Comparison of ENCODE assay signal across 27 mouse cellular contexts in genomic region chr9:37540226-37540625, GRCm38 (mm10). TPM values are rescaled to one million over a fixed set of nuclear protein-coding genes. Genes with fewer than 3 reads are reported as not detected.
DNase-seq lines count a peak whose midpoint lies in the region; ATAC-seq and TF ChIP-seq lines count a peak whose summit lies in the region.
"Had no signal": no experiment of that assay in that cellular context is flagged by ENCODE, and none has a peak within 500 bp of the region (broad histone marks: within the 10 kb centered on the region; RNA-seq: fewer than 3 reads in every experiment).

No protein-coding gene starts in this region.

- no peak for TF ChIP-seq CTCF in gastrocnemius, adult 2 months (IDR thresholded peaks at IDR 0.05)
- no peak for TF ChIP-seq CTCF in layer of hippocampus, adult 2 months (conservative IDR thresholded peaks at IDR 0.05)
- TF ChIP-seq CTCF in lung, postnatal 0 days (IDR thresholded peaks at IDR 0.05), result no peak

- no peaks in the 10 kb centered on the region for H3K27me3 ChIP-seq in lung, postnatal 0 days (replicated peaks; ENCODE audit: insufficient read depth, low read length)

- DNase-seq in gastrocnemius, adult 2 months, result no peak
- DNase-seq in gastrocnemius, postnatal 14 days, result no peak
- no peak for DNase-seq in layer of hippocampus, adult 2 months (ENCODE audit: low spot score in 2 of 2)
- no peak for DNase-seq in layer of hippocampus, adult 11-12 months (ENCODE audit: low spot score)
- no peak for DNase-seq in lung, postnatal 0 days (ENCODE audit: low spot score)
- DNase-seq in lung, postnatal 4 days, result no peak
- no peak for DNase-seq in spleen, adult 12 weeks (ENCODE audit: low spot score)
- no peak for DNase-seq in B cell, adult 2 months
- DNase-seq: adrenal gland, adult 8-10 months; cerebellum, adult 2 months; cerebellum, postnatal 25 days; embryo, embryonic 11 days; kidney, postnatal 36 days; layer of hippocampus, adult 9-11 months; right cerebral cortex, adult 18-20 months; thymus, postnatal 25 days had no signal

- no peak for TF ChIP-seq EP300 in lung, postnatal 0 days (IDR thresholded peaks at IDR 0.05)

- peak overlapping the region; percentile 46; the same call in 1 of the 2 replicates for H3K27ac ChIP-seq in gastrocnemius, adult 2 months
- H3K27ac ChIP-seq in layer of hippocampus, adult 2 months, result peak overlapping the region; percentile 43; the same call in 1 of the 2 replicates
- peak overlapping the region; percentile 71 for H3K27ac ChIP-seq in lung, postnatal 0 days (ENCODE audit: low read length)
- H3K27ac ChIP-seq: embryonic facial prominence, embryonic 13.5 days; forebrain, embryonic 12.5 days; hindbrain, embryonic 12.5 days; kidney, embryonic 15.5 days; neural tube, embryonic 15.5 days had no signal

- H3K4me1 ChIP-seq in lung, postnatal 0 days (ENCODE audit: insufficient read depth, low read depth, low read length), result no peaks in the 10 kb centered on the region; the same call in 1 of the 2 replicates

- no peaks in the 10 kb centered on the region for H3K9me3 ChIP-seq in lung, postnatal 0 days (ENCODE audit: low read length)
- H3K9me3 ChIP-seq: embryonic facial prominence, embryonic 13.5 days; forebrain, embryonic 12.5 days; hindbrain, embryonic 12.5 days; kidney, embryonic 15.5 days; neural tube, embryonic 15.5 days had no signal

- 86% methylated on average over 4 of the region's 4 CpGs for WGBS in lung, postnatal 0 days

- H3K4me2 ChIP-seq in lung, postnatal 0 days (replicated peaks; ENCODE audit: low read depth, low read length), result peak overlapping the region; percentile 38; the same call in 1 of the 2 replicates
- H3K4me2 ChIP-seq: embryonic facial prominence, embryonic 13.5 days; forebrain, embryonic 12.5 days; hindbrain, embryonic 12.5 days; kidney, embryonic 15.5 days; midbrain, embryonic 11.5 days; neural tube, embryonic 15.5 days had no signal

- ATAC-seq in lung, postnatal 0 days, result no peak
- ATAC-seq: activated CD4-positive, CD25-positive, alpha-beta regulatory T cell, adult 4 months; intestine, postnatal 0 days had no signal

- peaks cover 10% of the 10 kb centered on the region; the same call in 1 of the 2 replicates for H3K36me3 ChIP-seq in lung, postnatal 0 days (ENCODE audit: insufficient read depth, low read length)
- H3K36me3 ChIP-seq: embryonic facial prominence, embryonic 13.5 days; forebrain, embryonic 12.5 days; hindbrain, embryonic 12.5 days; kidney, embryonic 15.5 days; neural tube, embryonic 15.5 days had no signal

- H3K9ac ChIP-seq in lung, postnatal 0 days (replicated peaks; ENCODE audit: low read depth), result no peak overlapping the region
- H3K9ac ChIP-seq: embryonic facial prominence, embryonic 13.5 days; forebrain, embryonic 12.5 days; hindbrain, embryonic 12.5 days; kidney, embryonic 15.5 days; neural tube, embryonic 15.5 days had no signal

- H3K4me3 ChIP-seq in gastrocnemius, adult 2 months, result no peak overlapping the region
- H3K4me3 ChIP-seq in layer of hippocampus, adult 2 months, result no peak overlapping the region
- 0 out of 2 replicates have a peak overlapping the region, but pooled peaks have one; percentile 17 for H3K4me3 ChIP-seq in lung, postnatal 0 days (ENCODE audit: low read depth, low read length)
- H3K4me3 ChIP-seq: embryonic facial prominence, embryonic 13.5 days; erythroblast, embryonic 14.5 days; forebrain, embryonic 12.5 days; hindbrain, embryonic 12.5 days; kidney, embryonic 15.5 days; neural tube, embryonic 15.5 days had no signal

- intact Hi-C loops in gastrocnemius, adult 2 months (cut with DNase I), result loop anchor here (5.0 kb wide), 1 partner anchor 77 kb away; no protein-coding TSS in a partner anchor
- intact Hi-C loops in gastrocnemius, postnatal 14 days (cut with DNase I; ENCODE audit: low total_unique reads), result loop anchor here (5.0 kb wide), 1 partner anchor 78 kb away; no protein-coding TSS in a partner anchor

RNA-seq across cellular contexts. Expression of gene Vsig2, which starts 1.2 kb away (rescaled TPM):
- 1 to 10 TPM; 2.6 to 3.2 TPM for total RNA-seq in gastrocnemius, adult 2 months (2021)
- 1 to 10 TPM in 1 of 2 experiments, under 1 TPM in 1; 0.96 to 4.6 TPM for total RNA-seq in gastrocnemius, postnatal 14 days (2021)
- 1 to 10 TPM; 2.5 to 3.7 TPM for total RNA-seq in layer of hippocampus, adult 2 months (2021)
- polyA plus RNA-seq in lung, postnatal 0 days (2015; fragmentation: Nextera tagmentation; extraction: Ambion mirVana), result 85.6 and 94.9 TPM in 2 replicates
- total RNA-seq: megakaryocyte progenitor cell, adult 5-6 weeks had no signal
- polyA plus RNA-seq: activated CD4-positive, CD25-positive, alpha-beta regulatory T cell, adult 4 months; erythroblast, embryonic 14.5 days; midbrain, embryonic 11.5 days had no signal

RNA-seq across cellular contexts. Expression of gene Esam, which starts 12.3 kb away (rescaled TPM):
- 10 to 100 TPM; 20.5 to 29.9 TPM for total RNA-seq in gastrocnemius, adult 2 months (2021)
- total RNA-seq in gastrocnemius, postnatal 14 days (2021), result 10 to 100 TPM; 43.4 to 58.2 TPM
- total RNA-seq in layer of hippocampus, adult 2 months (2021), result 10 to 100 TPM; 18.3 to 19.3 TPM
- 256 and 260 TPM in 2 replicates for polyA plus RNA-seq in lung, postnatal 0 days (2015; fragmentation: Nextera tagmentation; extraction: Ambion mirVana)
- total RNA-seq: granulocyte monocyte progenitor cell, adult 5-6 weeks had no signal
- polyA plus RNA-seq: erythroblast, embryonic 14.5 days had no signal

RNA-seq across cellular contexts. Expression of gene Nrgn, which starts 12.5 kb away (rescaled TPM):
- under 1 TPM; 0.23 to 0.42 TPM for total RNA-seq in gastrocnemius, adult 2 months (2021)
- total RNA-seq in gastrocnemius, postnatal 14 days (2021), result 1 to 10 TPM; 2.2 to 2.3 TPM
- total RNA-seq in layer of hippocampus, adult 2 months (2021), result 1,000 to 10,000 TPM; 1,464 to 1,512 TPM
- polyA plus RNA-seq in lung, postnatal 0 days (2015; fragmentation: Nextera tagmentation; extraction: Ambion mirVana), result 4.0 and 4.2 TPM in 2 replicates

RNA-seq across cellular contexts. Expression of gene Siae, which starts 15.3 kb away (rescaled TPM):
- total RNA-seq in gastrocnemius, adult 2 months (2021), result 1 to 10 TPM; 4.1 to 4.6 TPM
- total RNA-seq in gastrocnemius, postnatal 14 days (2021), result 1 to 10 TPM; 3.3 to 4.6 TPM
- 10 to 100 TPM in 1 of 2 experiments, 1 to 10 TPM in 1; 9.6 to 14.0 TPM for total RNA-seq in layer of hippocampus, adult 2 months (2021)
- polyA plus RNA-seq in lung, postnatal 0 days (2015; fragmentation: Nextera tagmentation; extraction: Ambion mirVana), result 7.7 and 9.9 TPM in 2 replicates
- polyA plus RNA-seq: erythroblast, embryonic 14.5 days had no signal

RNA-seq across cellular contexts. Expression of gene Msantd2, which starts 51.1 kb away (rescaled TPM):
- total RNA-seq in gastrocnemius, adult 2 months (2021), result 1 to 10 TPM; 4.0 to 5.1 TPM
- 1 to 10 TPM; 4.1 to 6.4 TPM for total RNA-seq in gastrocnemius, postnatal 14 days (2021)
- total RNA-seq in layer of hippocampus, adult 2 months (2021), result 10 to 100 TPM; 20.5 to 25.6 TPM
- polyA plus RNA-seq in lung, postnatal 0 days (2015; fragmentation: Nextera tagmentation; extraction: Ambion mirVana), result 12.1 and 12.2 TPM in 2 replicates

Comparison
In these comparisons a context has a peak if more than half of its experiments do, and no peak if none do; other contexts are left out.
1. RNA of gene Nrgn, which starts 12.5 kb away (total RNA-seq): 1,464 to 1,512 TPM in layer of hippocampus, adult 2 months; 2.2 to 2.3 TPM in gastrocnemius, postnatal 14 days and 0.23 to 0.42 TPM in gastrocnemius, adult 2 months; every median in the first group is over 100 times any median in the second.
2. Peak in every context shown above with its lines, with median percentiles within 50 percentile points of each other: H3K27ac ChIP-seq.